Mouse (Mus musculus): ENCODE results near the gene 2700081O15Rik.
"Not testable (repeated sequence)": the region's sequence is repeated elsewhere in the genome, so short reads cannot be mapped to it uniquely, and the experiment has no call there.

2700081O15Rik gene

DNA sequence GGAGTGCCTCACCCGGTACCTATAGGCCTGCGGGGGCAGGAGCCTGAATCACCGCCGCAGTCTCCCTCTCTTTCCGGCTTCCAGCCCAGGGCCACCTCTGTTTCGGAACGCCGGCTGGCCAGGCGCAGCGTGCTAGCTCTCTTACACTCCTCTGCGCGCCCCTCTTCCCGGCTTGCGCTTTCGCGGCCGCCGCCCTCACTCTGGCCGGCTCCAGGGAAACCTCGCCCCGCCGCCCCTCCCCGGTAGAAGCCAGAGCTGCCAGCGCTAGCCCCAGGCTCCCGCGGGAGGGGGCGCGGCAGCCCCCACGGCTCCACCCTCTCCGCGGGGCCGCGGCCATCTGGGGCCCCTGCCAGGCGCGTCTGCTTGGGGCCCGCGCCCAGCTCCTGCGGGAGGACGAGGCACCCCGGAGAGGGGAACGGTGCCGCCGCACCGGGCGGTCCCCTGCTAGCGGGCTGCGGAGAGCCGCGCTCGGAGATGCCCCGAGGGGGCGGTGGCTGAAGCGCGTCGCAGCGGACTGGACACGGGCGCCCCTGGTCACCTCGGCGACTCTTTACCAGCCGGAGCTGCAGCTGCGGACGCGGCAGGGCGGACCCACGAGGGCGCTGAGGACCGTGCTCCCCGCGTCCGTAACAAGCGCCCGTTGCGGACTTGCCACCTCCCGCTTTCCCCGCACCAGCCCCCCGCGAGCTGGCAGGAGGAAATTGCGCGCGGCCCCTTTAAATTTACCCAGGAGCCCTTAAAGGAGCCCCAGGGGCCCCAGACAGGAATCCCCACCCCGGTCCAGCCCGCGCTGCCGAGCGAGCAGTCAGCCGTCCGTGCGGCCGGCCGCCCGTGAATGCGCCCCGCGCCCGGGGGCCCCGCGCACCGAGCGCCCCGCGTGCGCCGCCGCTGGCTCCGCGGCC lies at the start of gene 2700081O15Rik:
Gene 2700081O15Rik, plus strand, starts transcription at position 792 of the 902 bp plus-strand sequence.
- peak; percentile 87 for DNase-seq (ENCODE audit: low spot score)

DNA sequence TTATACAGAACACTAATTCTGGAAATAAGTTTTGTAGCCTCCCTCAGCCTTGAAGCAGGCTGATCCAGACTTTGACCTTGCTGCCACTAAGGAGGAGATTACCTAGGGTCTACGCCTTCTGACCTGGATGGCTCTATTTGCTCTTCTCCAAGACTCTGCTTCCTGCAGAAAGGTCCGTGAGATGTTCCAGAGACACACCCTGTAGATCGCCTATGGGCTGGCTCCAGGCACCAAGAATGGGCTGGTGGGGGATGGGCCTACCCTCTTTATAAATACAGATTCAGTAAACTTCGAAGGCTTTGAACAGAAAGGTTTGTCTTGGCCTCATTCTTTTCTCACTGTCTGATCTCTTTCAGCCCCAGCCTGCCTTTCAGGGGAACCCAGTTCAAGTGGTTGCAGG lies 48.0 kb upstream of the 2700081O15Rik start:
- DNase-seq (ENCODE audit: low spot score), result not testable (repeated sequence)

DNA sequence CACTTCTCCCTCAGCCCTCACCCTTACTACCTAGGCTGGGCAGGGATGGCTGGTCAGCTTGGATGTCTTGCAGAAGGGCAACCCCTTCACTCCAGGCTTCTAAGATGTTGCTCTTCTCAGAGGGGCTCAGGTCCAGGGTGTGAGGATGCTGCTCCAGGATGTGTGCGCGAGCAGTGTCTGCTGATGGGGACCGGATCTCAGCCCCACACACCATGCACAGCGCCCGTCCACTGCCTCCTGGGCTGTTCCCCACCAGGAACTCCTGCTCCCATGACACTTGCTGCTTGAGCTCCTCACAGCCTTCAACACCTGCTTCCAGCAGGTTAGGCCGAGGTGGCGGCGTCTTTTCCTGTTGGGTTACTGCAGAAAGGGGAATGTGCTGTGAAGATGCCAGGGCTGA lies 42.9 kb upstream of the 2700081O15Rik start:
- no peak for DNase-seq (ENCODE audit: low spot score)

DNA sequence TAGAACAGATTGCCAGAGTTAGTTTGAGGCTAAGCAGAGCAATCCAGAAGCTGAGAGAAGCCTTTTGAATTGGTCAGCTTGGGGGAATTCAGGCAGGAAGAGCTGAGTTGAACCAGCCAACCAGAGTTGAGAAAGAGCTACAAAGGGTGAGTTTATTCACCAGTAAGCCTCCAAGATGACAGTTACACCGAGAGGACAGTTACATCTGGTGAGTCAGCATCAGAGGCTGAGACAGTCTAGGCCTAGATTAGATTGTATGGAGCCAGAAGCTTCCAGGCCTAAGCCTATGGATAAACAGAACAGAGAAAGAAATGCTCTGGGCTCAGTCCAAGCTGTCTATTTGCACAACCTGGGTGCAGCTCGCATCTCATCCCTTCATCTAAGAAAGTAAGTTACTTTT lies 39.8 kb upstream of the 2700081O15Rik start:
- no peak for DNase-seq (ENCODE audit: low spot score)

DNA sequence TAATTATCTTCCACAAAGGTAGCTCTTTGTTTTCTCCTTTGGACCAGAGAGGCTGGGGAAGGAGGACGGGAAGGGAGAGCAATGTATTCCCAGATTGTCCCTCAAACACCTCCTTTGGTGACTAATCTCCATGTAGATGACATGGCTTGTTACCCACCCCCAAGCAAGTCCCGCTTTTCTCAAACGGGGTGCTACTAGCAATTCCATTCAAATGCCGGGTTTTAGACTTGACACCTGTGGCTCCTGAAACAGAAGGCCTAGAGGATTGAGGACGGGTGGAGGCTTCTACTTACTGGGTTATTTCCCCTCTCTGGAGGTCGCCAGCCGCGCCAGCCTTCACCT lies 35.5 kb upstream of the 2700081O15Rik start:
- DNase-seq (ENCODE audit: low spot score), result no peak

DNA sequence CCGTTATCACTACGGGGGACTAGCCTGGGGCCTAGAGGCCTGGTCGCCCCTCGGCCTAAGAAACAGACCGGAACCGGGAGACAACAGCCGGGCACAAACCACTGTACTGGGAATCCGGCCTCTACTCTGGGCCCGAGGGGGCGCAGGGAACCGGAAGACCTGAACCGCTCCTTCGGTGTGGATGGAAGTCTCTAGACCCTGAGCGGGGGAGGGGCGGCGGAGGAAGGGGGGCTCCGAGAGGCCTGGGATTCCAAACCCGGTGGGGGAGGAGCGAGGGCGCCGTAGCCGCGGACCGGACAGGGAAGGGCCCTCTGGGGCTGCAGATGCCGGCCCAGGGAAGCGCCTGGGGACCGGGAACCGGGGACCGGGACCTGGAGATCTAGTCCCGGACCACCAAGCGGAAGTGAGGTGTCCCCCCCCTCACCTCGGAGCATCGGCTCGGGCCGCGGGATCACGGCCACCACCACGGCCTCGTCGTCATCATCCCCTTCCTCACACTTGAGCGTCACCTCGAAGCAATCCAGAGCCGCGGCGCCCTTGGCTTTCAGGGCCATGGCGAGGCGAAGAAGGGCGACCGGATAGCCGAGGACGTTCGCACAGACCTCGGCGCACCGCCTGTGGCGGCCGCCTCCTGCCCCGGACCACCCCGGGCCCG lies 35.0 kb upstream of the 2700081O15Rik start:
- peak; percentile 74 for DNase-seq (ENCODE audit: low spot score)

DNA sequence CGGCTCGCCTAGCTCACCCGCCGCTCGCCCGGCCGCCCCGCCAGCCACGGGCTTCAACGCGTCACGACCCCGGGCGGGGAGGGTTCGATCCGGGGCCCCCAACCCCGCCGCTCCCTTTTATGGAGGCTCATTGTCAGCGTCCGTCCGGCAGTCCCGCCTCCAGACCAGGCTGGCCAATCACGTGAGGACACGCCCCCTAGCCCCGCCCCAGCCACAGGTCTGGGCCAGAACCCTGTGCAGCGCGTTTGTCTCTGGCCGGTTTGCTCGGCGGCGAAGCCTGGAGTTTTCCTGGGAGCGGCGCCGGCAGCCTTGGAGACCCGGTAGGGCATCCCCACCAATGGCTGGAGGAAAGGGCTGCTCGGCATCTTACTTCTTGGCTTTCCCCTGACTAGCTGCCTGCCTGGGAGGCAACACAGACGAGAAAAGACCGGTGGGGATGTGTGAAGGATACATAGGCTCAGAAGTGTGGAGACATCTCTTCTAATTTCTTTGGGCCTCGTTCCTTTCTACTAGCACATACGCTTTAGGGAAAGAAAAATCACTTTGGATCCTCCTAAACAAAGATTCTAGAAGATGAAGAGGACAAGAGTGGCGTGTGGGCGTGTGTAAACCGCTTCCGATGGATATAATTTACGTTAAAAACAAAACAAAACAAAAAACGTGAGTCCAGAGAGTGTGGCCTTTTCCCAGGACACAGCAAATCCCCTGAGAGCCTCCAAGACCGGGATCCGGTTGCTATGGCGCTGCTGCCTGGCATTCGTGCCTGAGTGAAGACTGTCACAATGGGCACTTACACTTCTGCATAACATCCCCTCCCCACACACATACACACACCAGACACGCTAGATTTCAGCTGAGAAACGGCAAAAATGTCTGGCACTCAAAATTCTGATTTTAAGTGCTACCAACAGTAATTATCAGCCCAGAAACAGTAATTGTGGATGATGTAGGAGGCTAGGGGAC lies 34.2 kb upstream of the 2700081O15Rik start, which contains the start of gene Spindoc:
Gene Spindoc, minus strand, starts transcription at position 92 of the 963 bp plus-strand sequence.
- DNase-seq (ENCODE audit: low spot score), result peak; percentile 98

DNA sequence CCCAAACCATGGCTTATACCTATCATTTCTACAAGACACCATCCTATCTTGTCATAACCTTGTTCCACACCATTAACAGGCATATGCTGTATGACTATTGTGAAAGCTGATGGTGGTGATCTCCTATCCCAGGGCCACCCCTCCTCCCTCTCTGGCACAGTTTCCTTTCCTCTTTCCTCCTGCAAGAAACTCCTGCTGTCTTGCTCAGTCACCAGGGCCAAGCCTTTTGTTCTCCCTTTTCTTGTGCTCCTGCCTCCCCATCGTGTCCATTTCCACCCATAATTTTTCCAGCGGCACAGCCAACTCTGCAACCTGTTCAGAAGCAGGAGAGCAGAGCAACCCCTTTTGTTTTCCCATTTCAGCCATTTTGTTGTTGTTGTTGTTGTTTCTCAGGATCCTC lies 31.4 kb upstream of the 2700081O15Rik start:
- no peak for DNase-seq (ENCODE audit: low spot score)

DNA sequence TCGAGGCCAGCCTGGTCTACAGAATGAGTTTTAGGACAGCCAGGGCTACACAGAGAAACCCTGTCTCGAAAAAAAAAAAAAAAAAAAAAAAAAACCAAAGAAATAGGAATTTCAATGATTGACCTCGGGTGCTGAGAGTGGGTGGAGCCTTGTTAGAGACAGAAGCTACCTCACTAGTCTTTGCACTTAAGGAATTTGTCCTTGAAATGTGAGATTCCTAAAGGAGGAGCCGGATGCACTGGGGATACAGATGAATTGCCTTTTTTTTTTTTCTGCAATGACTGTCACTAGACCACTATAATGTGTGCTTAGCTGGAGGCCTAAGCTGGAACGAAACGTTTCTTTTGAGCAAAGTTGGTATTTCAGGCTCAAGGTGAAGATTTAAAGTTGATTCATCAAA lies 28.9 kb upstream of the 2700081O15Rik start:
- no peak for DNase-seq (ENCODE audit: low spot score)

DNA sequence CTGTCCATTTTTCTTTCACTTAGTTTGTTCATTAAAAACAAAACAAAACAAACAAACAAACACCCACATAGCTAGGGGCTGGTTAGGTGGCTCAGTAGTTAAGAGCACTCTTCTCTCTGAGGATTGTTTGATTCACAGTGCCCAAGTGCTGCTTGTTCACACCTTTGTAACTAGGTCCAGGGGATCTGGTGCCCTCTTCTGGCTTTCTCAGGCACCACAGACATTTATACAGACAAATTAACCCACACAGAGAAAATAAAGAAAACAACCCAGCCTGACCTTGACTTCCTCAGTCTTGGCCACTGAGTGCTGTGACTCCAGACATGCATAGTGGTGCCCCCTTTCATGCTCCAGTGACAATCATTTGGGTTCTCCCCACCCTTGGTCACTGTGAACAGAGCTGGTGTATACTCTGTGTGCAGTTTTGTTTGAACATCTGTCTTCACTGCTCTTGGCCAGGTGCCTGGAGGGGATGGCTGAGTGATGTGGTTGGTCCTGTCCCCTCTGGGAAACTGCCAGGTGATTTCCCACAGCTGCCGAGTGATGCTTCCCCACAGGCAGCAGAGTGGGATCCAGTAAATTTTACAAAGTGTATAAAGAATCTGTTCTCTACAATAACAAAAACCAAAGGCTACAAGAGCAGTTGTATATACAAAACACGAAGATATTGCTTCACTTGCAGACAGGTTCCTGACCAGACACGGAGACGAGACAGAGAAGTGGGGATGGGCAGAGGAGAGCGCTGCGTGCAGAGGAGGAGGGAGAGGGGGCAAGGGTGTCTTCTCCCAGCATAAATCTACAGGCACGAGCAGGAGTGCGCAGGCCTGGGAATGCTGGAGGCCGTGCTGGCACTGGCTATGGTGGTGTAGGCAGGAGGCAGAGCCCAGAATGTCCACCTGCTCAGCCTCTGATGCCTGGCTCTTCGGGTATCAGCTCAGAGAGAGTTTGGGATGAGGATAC lies 20.3 kb upstream of the 2700081O15Rik start:
- not testable (repeated sequence) for DNase-seq (ENCODE audit: low spot score)

DNA sequence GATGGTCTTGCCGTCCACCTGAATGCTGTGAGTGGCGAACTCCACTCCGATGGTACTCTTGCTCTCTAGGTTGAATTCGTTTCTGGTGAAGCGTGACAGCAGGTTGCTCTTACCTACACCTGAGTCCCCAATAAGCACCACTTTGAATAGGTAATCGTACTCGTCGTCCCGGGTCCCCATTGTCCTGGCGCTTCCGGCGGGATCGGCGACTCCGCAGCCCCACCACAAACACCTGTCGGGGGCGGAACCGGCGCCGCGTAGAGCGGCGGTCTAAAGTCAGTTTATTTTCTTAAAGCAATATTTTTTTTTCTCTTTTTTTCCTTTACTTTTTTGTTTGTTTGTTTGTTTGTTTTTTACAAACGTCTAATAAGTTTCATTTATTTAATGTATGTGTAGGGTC lies 18.5 kb upstream of the 2700081O15Rik start:
- DNase-seq (ENCODE audit: low spot score), result not testable (repeated sequence)

DNA sequence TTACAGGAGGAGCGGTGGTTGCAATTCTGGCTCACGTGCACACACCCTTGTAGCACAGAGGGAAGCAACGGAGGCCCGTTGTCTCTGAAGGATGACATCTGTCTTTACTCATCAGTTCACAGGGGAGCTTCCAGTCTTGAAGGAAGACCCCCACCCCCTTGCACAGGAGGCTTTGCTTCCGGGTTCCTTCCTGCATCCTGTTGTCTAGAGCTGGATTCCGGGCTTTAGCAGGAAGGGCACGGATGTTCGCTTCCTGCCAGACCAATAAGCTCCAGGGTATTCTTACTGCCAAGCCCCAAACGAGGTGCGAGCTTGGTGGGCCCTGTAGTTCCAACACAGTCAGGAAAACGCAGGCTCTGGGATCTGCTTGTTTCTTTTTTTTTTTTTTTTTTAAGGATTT lies 16.8 kb upstream of the 2700081O15Rik start:
- DNase-seq (ENCODE audit: low spot score), result no peak

DNA sequence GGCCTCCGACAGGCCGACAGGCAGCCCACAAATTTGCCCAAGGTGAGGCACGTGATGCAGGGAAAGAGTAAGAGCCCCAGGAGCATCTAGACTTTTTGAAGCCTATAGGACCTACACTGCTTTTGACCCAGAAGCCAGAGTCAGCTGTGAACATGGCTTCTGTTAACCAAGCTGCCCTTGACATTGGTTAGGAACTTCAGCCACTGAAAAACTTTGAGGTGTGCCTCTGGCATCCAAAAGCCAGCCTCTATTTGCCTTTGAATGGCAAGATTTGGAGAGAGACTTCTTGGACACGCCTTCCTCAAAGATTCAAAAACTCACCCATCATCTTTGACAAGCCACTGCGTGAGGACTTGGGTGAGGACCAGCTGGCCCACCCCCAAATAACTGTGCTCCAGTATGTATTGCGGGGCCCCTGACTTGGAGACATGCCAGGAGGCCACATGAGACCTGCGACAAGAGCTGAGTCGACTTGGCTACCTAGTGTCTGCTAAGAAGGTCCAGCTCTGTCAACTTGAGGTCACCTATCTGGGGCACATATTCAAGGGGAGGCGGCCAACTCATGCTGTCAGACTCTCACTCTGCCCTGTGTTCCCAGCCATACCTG lies 12.7 kb upstream of the 2700081O15Rik start:
- DNase-seq (ENCODE audit: low spot score), result no peak

DNA sequence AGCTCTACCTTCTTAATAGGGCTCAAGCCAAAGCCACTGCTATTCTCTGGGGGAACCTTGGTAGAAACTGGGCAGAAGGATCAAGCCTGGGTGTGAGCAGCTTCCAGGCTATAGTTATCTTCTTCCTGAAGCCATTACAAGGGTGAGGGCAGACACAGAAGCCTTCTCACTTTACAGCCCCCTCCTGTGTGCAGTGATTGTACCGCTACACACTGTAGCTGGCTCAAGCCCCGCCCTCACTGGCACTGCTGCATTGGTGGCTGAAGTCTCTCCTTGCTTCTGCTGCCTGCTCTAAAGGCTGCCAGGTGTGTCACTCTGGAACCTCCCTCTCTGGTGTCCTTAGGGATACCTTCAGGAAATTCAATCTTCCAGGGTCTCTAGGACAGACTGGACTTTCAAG lies 5.1 kb upstream of the 2700081O15Rik start:
- no peak for DNase-seq (ENCODE audit: low spot score)

DNA sequence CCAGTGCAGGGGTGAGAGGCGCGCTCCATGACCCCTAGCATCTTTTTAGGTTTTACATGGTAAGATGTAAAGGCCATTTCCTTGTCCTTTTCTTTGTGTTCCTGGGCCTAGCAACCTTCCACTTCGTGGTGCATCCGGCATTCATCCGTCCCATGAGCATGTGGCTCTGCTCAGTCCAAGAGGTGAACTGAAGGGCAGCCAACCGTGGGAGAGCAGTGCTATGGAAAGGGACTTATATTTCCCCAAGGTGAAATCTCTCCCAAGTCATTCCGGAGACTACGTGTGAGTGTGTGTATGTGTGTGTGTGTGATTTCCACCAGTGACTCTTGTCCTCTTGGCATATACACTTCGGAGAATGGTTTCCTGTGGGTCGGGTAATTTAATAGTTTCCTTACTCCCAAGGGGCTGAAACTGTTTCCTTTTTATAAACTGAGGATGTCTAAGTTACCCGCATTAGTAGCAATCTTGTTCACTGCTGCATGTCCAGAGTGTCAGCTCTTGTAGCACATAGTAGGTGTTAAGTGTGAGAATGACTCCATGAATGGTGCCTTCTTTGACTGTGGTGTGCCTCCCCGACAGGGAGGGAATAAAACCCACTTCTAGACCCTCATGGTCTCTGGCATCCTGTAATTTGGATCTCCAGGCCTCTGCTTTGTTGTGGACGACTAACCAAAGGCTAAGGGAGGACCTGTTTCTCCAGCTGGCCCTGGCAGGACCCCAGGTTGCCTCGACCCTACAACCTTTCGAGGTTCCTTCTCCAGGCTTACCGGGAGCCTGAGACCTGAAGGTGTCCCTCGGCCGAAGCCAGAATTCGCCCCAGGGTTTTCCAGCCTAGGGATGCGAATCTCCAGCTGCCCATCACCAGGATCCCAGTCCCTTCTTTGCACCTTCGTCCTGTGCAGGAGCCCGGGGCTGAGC lies 1.2 kb upstream of the 2700081O15Rik start:
- no peak for DNase-seq (ENCODE audit: low spot score)

DNA sequence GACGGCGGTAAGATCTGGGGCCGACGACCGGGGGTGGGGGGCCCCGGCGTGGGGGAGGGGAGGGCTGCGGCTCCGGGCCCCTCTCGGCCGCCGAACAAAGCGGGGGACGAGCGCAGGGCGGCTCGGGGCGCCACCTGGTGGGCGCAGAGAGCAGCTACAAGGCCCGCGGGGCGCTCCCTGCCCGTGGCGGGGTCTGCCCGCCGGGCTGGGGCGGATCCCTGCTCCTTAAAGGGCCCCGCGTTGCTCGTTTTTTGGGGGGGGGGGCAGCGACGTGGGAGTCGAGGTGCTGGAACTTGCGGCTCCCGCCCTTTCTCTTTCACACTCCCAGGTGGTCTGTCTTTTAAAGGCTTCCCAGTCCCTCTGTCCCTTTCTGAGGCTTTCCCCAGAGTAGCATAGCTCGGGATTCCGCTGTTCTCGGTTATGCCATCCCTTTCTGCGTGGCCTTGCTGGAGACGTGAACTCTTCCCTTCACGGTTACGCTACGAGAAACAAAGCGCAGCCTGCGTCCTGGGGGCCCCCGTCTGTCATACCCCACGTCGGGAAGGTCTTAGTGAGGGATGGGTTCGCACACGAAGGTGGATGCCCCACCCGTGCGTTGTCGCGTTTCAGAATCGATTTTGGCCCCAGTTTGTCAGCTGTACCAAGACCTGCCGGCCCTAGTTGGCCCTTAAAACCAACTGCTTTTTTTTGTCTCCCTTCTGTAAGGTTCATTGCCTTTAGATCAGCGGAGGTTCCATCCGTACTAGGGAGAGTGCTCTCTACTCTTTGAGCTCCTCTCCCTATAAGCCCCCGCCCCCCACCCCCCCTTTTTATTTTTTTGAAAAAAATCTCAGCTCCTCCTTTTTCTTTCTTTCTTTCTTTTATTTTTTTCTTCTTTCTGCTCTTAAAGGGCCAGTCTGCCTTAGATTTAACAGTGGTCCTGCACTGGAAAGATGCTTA lies 755 bp downstream of the 2700081O15Rik start:
- peak; percentile 92 for DNase-seq (ENCODE audit: low spot score)

DNA sequence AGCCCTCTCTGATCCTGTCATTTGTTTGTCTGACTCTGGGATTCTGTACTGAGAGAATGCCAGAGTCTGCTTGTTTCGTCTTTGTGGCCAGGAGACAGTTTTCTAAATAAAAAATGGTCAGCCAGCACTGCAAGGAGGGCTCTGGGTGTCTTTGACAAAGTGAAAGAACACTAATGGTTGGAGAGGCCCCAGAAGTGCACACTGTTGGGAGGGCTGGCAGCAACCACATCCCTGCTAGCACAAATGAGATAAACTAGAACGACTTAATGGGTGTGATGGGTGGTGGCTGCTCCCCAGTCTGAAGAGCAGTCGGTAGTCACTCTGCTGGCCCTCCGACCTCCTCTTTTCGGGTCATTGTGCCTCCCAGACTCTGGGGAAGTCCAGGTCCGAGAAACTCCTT lies 1.7 kb downstream of the 2700081O15Rik start:
- DNase-seq (ENCODE audit: low spot score), result no peak

DNA sequence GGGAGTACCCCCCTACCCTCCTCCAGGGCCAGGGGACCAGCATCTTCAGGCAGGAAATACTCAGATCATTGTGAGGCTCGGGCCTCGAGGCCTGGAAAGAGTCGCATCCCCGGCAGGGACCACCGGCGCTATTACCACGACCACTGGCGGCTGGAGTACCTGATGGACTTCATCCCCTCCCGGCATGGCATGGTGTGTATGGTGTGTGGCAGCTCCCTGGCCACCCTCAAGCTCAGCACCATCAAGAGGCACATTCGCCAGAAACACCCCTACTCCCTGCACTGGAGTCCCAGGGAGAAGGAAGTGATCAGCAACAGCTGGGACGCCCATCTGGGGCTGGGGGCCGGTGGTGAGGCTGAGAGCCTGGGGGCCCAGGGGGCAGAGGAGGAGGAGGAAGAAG lies 2.7 kb downstream of the 2700081O15Rik start:
- DNase-seq (ENCODE audit: low spot score), result no peak

Data from retina, embryonic 14.5 days (tissue).